20 mouse cellular contexts compared by ENCODE assay signal in the genomic region with DNA sequence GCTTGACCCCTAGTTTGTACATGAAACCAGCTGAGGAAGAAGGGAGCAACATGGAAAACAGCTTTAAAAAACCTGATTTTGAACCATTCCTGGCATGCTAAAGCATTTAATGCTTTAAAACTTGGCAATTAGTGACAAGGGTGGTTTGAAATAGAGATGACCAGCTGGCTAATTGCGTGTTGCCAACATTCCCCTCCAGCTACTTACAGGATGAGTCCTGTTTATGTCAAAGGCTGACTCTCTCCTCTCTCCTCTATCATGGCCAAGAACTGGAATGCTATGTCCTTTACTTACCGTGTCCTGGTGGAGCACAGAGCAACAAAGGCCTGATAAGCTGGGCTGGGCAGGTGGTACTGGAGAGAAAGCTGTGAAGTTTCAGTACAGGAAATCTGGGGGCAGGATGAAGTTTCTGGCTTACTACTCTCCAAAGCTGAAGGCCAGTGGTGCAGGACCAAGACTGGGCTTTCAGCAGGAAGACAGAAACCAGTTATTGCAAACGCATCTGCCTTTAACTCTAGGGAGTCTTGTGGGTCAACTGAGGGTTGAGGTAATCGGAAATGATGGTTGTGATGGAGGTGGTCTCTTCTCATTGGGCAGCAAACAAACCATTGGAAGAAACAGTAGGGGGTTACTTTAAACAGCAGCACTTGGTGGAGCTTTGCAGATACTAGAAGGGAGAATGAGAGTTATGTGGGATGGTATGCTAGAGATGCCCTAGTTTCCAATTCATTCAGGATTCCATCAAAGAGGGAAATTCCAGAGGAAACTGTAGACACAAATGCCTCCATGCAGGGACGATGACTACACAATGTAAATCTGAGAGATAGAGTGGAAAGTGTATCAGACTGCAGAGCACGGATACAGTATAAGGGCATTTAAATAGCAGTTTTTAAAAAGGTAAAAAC.
DNase-seq lines count a peak whose midpoint lies in the region; ATAC-seq and TF ChIP-seq lines count a peak whose summit lies in the region.
"Had no signal": no experiment of that assay in that cellular context is flagged by ENCODE, and none has a peak within 500 bp of the region (broad histone marks: within the 10 kb centered on the region; RNA-seq: fewer than 3 reads in every experiment).

No protein-coding gene starts in this region.

- H3K36me3 ChIP-seq in intestine, embryonic 14.5 days (ENCODE audit: control insufficient read depth, insufficient read depth, low read length), result no peaks in the 10 kb centered on the region
- no peaks in the 10 kb centered on the region for H3K36me3 ChIP-seq in intestine, embryonic 15.5 days
- no peaks in the 10 kb centered on the region for H3K36me3 ChIP-seq in small intestine, adult 2 months (ENCODE audit: control insufficient read depth, insufficient read depth, low read length)
- H3K36me3 ChIP-seq: embryonic facial prominence, embryonic 10.5 days; hindbrain, embryonic 12.5 days; limb, embryonic 12.5 days; lung, embryonic 15.5 days; midbrain, embryonic 10.5 days; neural tube, embryonic 13.5 days; stomach, embryonic 15.5 days had no signal

- ATAC-seq in cerebellum, adult (ENCODE audit: insufficient number of reproducible peaks, low FRiP score, low TSS enrichment), result no peak
- no peak for ATAC-seq in intestine, embryonic 14.5 days (replicated peaks; ENCODE audit: low FRiP score, low TSS enrichment, low read depth)
- ATAC-seq in intestine, embryonic 15.5 days, result no peak
- ATAC-seq: forebrain, postnatal 0 days; intestine, embryonic 16.5 days had no signal

- no peak for TF ChIP-seq CTCF in small intestine, adult 2 months (IDR thresholded peaks at IDR 0.05; ENCODE audit: extremely low read depth, insufficient read length, insufficient replicate concordance, low read depth, low read length)

- H3K4me1 ChIP-seq in intestine, embryonic 14.5 days (replicated peaks; ENCODE audit: control insufficient read depth, insufficient read depth, low read length), result no peaks in the 10 kb centered on the region
- H3K4me1 ChIP-seq in intestine, embryonic 15.5 days (replicated peaks), result peaks cover 13% of the 10 kb centered on the region; the same call in 1 of the 2 replicates
- peaks cover 8% of the 10 kb centered on the region; the same call in 1 of the 2 replicates for H3K4me1 ChIP-seq in small intestine, adult 2 months (ENCODE audit: control insufficient read depth, insufficient read depth, insufficient read length, low read length)
- H3K4me1 ChIP-seq: hindbrain, embryonic 12.5 days; limb, embryonic 12.5 days; neural tube, embryonic 13.5 days; stomach, embryonic 15.5 days had no signal

- no peaks in the 10 kb centered on the region for H3K9me3 ChIP-seq in intestine, embryonic 14.5 days (ENCODE audit: control insufficient read depth, low read length)
- H3K9me3 ChIP-seq in intestine, embryonic 15.5 days, result no peaks in the 10 kb centered on the region
- H3K9me3 ChIP-seq: embryonic facial prominence, embryonic 10.5 days; hindbrain, embryonic 12.5 days; limb, embryonic 12.5 days; lung, embryonic 15.5 days; midbrain, embryonic 10.5 days; neural tube, embryonic 13.5 days; stomach, embryonic 15.5 days had no signal

- TF ChIP-seq POLR2A in small intestine, adult 2 months (IDR thresholded peaks at IDR 0.05; ENCODE audit: low read depth, low read length), result no peak

- no peak overlapping the region for H3K9ac ChIP-seq in intestine, embryonic 14.5 days (ENCODE audit: low read length)
- no peak overlapping the region for H3K9ac ChIP-seq in intestine, embryonic 15.5 days
- H3K9ac ChIP-seq: forebrain, postnatal 0 days; hindbrain, embryonic 12.5 days; limb, embryonic 12.5 days; lung, embryonic 15.5 days; neural tube, embryonic 13.5 days; stomach, embryonic 15.5 days had no signal

- no peak overlapping the region for H3K4me2 ChIP-seq in intestine, embryonic 14.5 days (ENCODE audit: low read length)
- no peak overlapping the region for H3K4me2 ChIP-seq in intestine, embryonic 15.5 days (replicated peaks)
- H3K4me2 ChIP-seq: hindbrain, embryonic 12.5 days; limb, embryonic 12.5 days; lung, embryonic 15.5 days; neural tube, embryonic 13.5 days; stomach, embryonic 15.5 days had no signal

- no peak overlapping the region for H3K4me3 ChIP-seq in intestine, embryonic 14.5 days (ENCODE audit: low read depth, low read length)
- H3K4me3 ChIP-seq in intestine, embryonic 15.5 days (replicated peaks), result no peak overlapping the region
- H3K4me3 ChIP-seq in small intestine, adult 2 months (ENCODE audit: low read depth, low read length), result no peak overlapping the region
- H3K4me3 ChIP-seq: embryonic facial prominence, embryonic 10.5 days; hindbrain, embryonic 12.5 days; limb, embryonic 12.5 days; lung, embryonic 15.5 days; midbrain, embryonic 10.5 days; neural tube, embryonic 13.5 days; stomach, embryonic 15.5 days had no signal

- H3K27ac ChIP-seq in intestine, embryonic 14.5 days (ENCODE audit: low read depth), result no peak overlapping the region
- H3K27ac ChIP-seq in intestine, embryonic 15.5 days, result no peak overlapping the region
- H3K27ac ChIP-seq in small intestine, adult 2 months (ENCODE audit: insufficient read depth, low read depth, low read length), result peak overlapping the region; percentile 15; the same call in 1 of the 2 replicates
- H3K27ac ChIP-seq: embryonic facial prominence, embryonic 10.5 days; hindbrain, embryonic 12.5 days; limb, embryonic 12.5 days; lung, embryonic 15.5 days; midbrain, embryonic 10.5 days; neural tube, embryonic 13.5 days; stomach, embryonic 15.5 days had no signal

- DNase-seq in cerebellum, postnatal 36 days, result peak; percentile 7 to 8
- DNase-seq in intestine, embryonic 14.5 days (ENCODE audit: low spot score), result peak; percentile 49
- peak; percentile 36 for DNase-seq in lung, postnatal 10 days
- no peak for DNase-seq in lung, adult 18-20 months
- no peak for DNase-seq in thymus, postnatal 36 days
- DNase-seq: adrenal gland, postnatal 36 days; forebrain, postnatal 0 days; gastrocnemius, postnatal 14 days had no signal

- WGBS in intestine, embryonic 14.5 days, result 62% methylated on average over 6 of the region's 6 CpGs
- 64% methylated on average over 6 of the region's 6 CpGs for WGBS in intestine, embryonic 15.5 days
- WGBS in small intestine, adult 2 months, result 78% methylated on average over 6 of the region's 6 CpGs

- no peaks in the 10 kb centered on the region for H3K27me3 ChIP-seq in intestine, embryonic 14.5 days (replicated peaks; ENCODE audit: control insufficient read depth, insufficient read depth, low read length)
- H3K27me3 ChIP-seq in intestine, embryonic 15.5 days (replicated peaks), result no peaks in the 10 kb centered on the region
- no peaks in the 10 kb centered on the region for H3K27me3 ChIP-seq in small intestine, adult 2 months (ENCODE audit: control insufficient read depth, insufficient read depth, low read length)
- H3K27me3 ChIP-seq: CH12.LX; hindbrain, embryonic 12.5 days; limb, embryonic 12.5 days; lung, embryonic 15.5 days; neural tube, embryonic 13.5 days; stomach, embryonic 15.5 days had no signal

Comparison
In these comparisons a context has a peak if more than half of its experiments do, and no peak if none do; other contexts are left out.
1. DNase-seq: peak in cerebellum, postnatal 36 days (2 of 2), intestine, embryonic 14.5 days (single experiment) and lung, postnatal 10 days (single experiment); none in lung, adult 18-20 months (0 of 2) and thymus, postnatal 36 days (0 of 2).